Mouse (Mus musculus) layer of hippocampus, postnatal 25 days (tissue): ENCODE data around the gene Olfr485. TPM values are rescaled to one million over a fixed set of nuclear protein-coding genes. Genes with fewer than 3 reads are reported as not detected.
"Not testable (repeated sequence)": the region's sequence is repeated elsewhere in the genome, so short reads cannot be mapped to it uniquely, and the experiment has no call there.

Experiments
- DNase-seq, 2 experiments: peaks; one replicate each; pipeline ENCODE4 v3.0.0; 2022; ENCODE audit warnings: mixed read lengths in 2 of 2, low spot score in 1 of 2; ENCODE audit errors: extremely low spot score in 1 of 2
- total RNA-seq, 2 experiments: library from RNA; stranded (reverse); gene quantifications; 2 replicates each; pipeline ENCODE4 v1.2.3; 2021

The Olfr485 gene
- not detected for total RNA-seq

- DNase-seq = no peak
Observed at GRCm38 (mm10) chr7:108159771-108160170, at the start of gene Olfr485. Gene Olfr485 (minus strand): TSS chr7:108159871.

- DNase-seq = no peak
Observed at GRCm38 (mm10) chr7:108196938-108197337, 37.3 kb upstream of the Olfr485 start.

- DNase-seq = not testable (repeated sequence)
Observed at GRCm38 (mm10) chr7:108196337-108196736, 36.7 kb upstream of the Olfr485 start.

GRCm38 (mm10) chr7:108192714-108193113, 33.0 kb upstream of the Olfr485 start:
- DNase-seq = not testable (repeated sequence)

- DNase-seq = not testable (repeated sequence)
Observed at GRCm38 (mm10) chr7:108191196-108191595, 31.5 kb upstream of the Olfr485 start.

GRCm38 (mm10) chr7:108185237-108185636, 25.6 kb upstream of the Olfr485 start:
- DNase-seq = not testable (repeated sequence)

- not testable (repeated sequence) for DNase-seq
Observed at GRCm38 (mm10) chr7:108184401-108184800, 24.7 kb upstream of the Olfr485 start.

- DNase-seq = not testable (repeated sequence)
Observed at GRCm38 (mm10) chr7:108172642-108173041, 13.0 kb upstream of the Olfr485 start, which contains the start of gene Olfr486. Gene Olfr486 (minus strand): TSS chr7:108172742.

- no peak for DNase-seq
Observed at GRCm38 (mm10) chr7:108127349-108127748, 32.3 kb downstream of the Olfr485 start, which contains the start of gene Olfr484. Gene Olfr484 (minus strand): TSS chr7:108127449.

GRCm38 (mm10) chr7:108121416-108121815, 38.3 kb downstream of the Olfr485 start:
- no peak for DNase-seq

- DNase-seq = no peak
Observed at GRCm38 (mm10) chr7:108120681-108121080, 39.0 kb downstream of the Olfr485 start.

Other genes with a start within 250 kb of the Olfr485 start
- not detected for gene Olfr473, start 229.4 kb downstream of the Olfr485 start, total RNA-seq
- not detected for gene Olfr474, start 205.2 kb downstream of the Olfr485 start, total RNA-seq
- gene Olfr476, start 195.1 kb downstream of the Olfr485 start, total RNA-seq = not detected
- not detected for gene Olfr477, start 173.2 kb downstream of the Olfr485 start, total RNA-seq
- gene Olfr478, start 125.9 kb downstream of the Olfr485 start, total RNA-seq = not detected
- gene Olfr479, start 109.2 kb downstream of the Olfr485 start, total RNA-seq = not detected
- gene Olfr480, start 92.5 kb downstream of the Olfr485 start, total RNA-seq = not detected
- gene Olfr481, start 80.0 kb downstream of the Olfr485 start, total RNA-seq = not detected
- gene Olfr482, start 62.3 kb downstream of the Olfr485 start, total RNA-seq = 1 to 10 TPM; 1.6 to 1.8 TPM
- not detected for gene Olfr483, start 59.0 kb downstream of the Olfr485 start, total RNA-seq
- not detected for gene Olfr484, start 32.4 kb downstream of the Olfr485 start, total RNA-seq
- not detected for gene Olfr486, start 12.9 kb upstream of the Olfr485 start, total RNA-seq
- gene Olfr487, start 54.8 kb upstream of the Olfr485 start, total RNA-seq = not detected
- gene Olfr488, start 98.5 kb upstream of the Olfr485 start, total RNA-seq = not detected
- gene Olfr490, start 129.1 kb upstream of the Olfr485 start, total RNA-seq = not detected
- not detected for gene Olfr491, start 153.6 kb upstream of the Olfr485 start, total RNA-seq
- gene Olfr492, start 163.8 kb upstream of the Olfr485 start, total RNA-seq = not detected
- gene Olfr493, start 187.1 kb upstream of the Olfr485 start, total RNA-seq = not detected
- not detected for gene Olfr494, start 205.5 kb upstream of the Olfr485 start, total RNA-seq
- gene Olfr495, start 233.3 kb upstream of the Olfr485 start, total RNA-seq = not detected